Mouse (Mus musculus): ENCODE measurements around the gene Slc25a3. TPM values are rescaled to one million over a fixed set of nuclear protein-coding genes. Genes with fewer than 3 reads are reported as not detected.

The Slc25a3 gene
- total and polyA plus RNA-seq, 3 experiments: 368 to 868 (median 497) TPM

DNA sequence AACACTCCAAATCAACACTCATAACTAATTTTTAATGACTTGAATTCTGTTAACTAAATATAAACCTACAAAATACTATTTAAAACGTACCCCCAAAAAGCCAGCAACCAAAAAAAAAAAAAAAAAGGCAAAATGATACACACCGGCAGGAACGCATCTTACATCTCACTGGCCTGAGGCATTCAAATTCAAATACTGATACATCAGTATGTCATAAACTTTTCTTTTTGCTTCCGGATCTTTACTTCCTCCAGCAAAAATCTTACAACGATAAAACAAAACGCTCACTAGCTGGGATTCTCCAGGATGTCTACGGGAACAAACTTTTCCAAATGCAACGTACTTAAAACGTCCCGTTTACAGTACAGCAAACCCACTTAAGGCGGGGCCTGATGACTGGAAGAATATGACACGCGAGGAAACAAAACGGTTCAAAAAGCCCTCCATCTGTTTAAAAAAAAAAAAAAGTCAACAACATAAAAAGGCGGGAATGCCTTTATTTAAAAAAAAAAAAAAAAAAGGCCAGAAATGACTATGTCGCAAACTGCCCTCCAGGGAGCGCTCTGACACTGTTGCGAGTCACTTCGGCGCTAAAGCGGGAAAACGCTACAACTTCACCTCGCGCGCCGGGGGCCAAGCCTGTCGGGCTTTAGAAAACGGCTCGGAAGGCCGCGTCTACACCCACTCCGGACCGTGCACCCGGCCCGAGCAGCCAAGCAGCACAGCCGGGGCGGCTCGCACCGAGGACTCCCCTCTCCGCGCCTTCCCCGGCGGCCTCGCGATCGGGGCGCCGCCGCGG lies 46.5 kb upstream of the Slc25a3 start (continued):
- TF ChIP-seq TAL1 (IDR thresholded peaks at IDR 0.05; ENCODE audit: low read length) (no peak), GABPA (IDR thresholded peaks at IDR 0.05; ENCODE audit: low read depth, low read length) (no peak), USF2 (IDR thresholded peaks at IDR 0.05; ENCODE audit: borderline replicate concordance in 1 of 2, insufficient read depth in 1 of 2, low read depth in 1 of 2, low read length in 2 of 2) (no peak)

DNA sequence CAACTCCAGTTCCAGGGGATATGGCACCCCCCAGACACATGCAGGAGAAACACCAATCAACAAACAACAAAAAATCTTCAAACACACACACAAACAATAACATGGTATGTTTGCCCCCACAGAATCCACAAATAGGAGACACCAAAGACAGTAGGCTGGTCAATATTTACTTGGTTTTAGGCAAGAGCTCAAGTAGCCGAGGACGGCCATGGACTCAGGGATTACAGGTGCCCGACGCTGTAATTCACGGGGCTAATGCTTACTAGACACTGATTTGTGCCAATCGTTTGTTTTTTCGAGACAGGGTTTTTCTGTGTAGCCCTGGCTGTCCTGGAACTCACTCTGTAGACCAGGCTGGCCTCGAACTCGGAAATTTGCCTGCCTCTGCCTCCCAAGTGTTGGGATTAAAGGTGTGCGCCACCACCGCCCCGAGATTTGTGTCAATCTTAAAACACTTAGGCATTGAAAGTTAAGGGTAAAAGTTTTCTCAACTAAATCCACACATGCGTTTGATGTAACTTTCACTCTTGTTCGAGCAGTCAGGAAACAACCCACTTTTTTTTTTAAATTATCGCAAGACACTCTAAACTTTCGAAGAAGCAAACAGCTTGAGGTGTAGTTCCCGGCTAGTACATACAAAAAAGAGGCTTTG lies 45.7 kb upstream of the Slc25a3 start:
- H3K9me3 ChIP-seq (replicated peaks; ENCODE audit: insufficient read depth, low read length): no peaks in the 10 kb centered on the region

DNA sequence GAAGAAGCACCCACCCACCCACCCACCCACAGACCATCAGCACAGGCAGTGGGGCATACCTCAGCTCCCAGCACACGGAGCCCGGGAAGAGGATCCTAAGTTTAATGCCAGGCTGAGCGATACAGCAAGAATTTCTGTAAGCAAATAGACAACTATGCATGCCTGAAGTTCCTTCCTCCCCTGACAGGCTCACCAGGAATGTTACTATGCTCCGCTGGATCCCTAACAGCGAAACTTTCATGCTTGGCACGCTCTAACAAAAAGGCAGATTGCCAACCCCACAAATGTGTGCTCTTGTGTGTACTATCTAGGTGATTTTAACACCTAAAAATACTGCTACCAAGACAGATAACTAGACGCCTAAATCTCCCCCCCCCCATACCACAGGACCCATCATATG lies 43.5 kb upstream of the Slc25a3 start:
- Histone ChIP-seq H3K4me3 (ENCODE audit: control insufficient read depth in 1 of 2, insufficient read depth in 1 of 2, low read depth in 2 of 2, low read length in 2 of 2) (peak overlapping the region in 1 of 2 experiments; percentile 32; a peak in 3 of 4 replicates), H3K36me3 (ENCODE audit: control insufficient read depth in 1 of 2, insufficient read depth in 2 of 2, low read length in 2 of 2) (peaks cover 31 to 62% of the 10 kb centered on the region in 2 experiments), H3K9ac (ENCODE audit: control insufficient read depth, low read depth, low read length, poor library complexity, severe bottlenecking) (peak overlapping the region; percentile 57), H3K27me3 (ENCODE audit: control insufficient read depth in 1 of 2, insufficient read depth in 2 of 2, low read length in 2 of 2) (no peaks in the 10 kb centered on the region), H3K79me2 (ENCODE audit: control insufficient read depth, insufficient read depth, low read length, poor library complexity) (peaks cover 68% of the 10 kb centered on the region), H3K9me3 (replicated peaks; ENCODE audit: insufficient read depth, low read length) (no peaks in the 10 kb centered on the region), H3K27ac (ENCODE audit: control insufficient read depth, low read depth, low read length) (peak overlapping the region; percentile 27; the same call in 1 of the 2 replicates), H3K4me1 (ENCODE audit: control insufficient read depth in 1 of 2, insufficient read depth in 2 of 2, low read length in 2 of 2) (peaks cover 38 to 41% of the 10 kb centered on the region in 2 experiments)
- TF ChIP-seq CTCF (IDR thresholded peaks at IDR 0.05 in 2 of 3, conservative IDR thresholded peaks at IDR 0.05 in 1 of 3; ENCODE audit: control insufficient read depth in 1 of 3, insufficient read depth in 1 of 3, low read depth in 2 of 3, low read length in 3 of 3, poor library complexity in 1 of 3, severe bottlenecking in 1 of 3) (no peak), UBTF (IDR thresholded peaks at IDR 0.05; ENCODE audit: borderline replicate concordance, insufficient read depth, low read depth, low read length) (no peak), ZMIZ1 (IDR thresholded peaks at IDR 0.05; ENCODE audit: low read depth, low read length) (no peak), MXI1 (IDR thresholded peaks at IDR 0.05; ENCODE audit: low read depth, low read length) (no peak; the same call in 1 of the 2 replicates), SIN3A (IDR thresholded peaks at IDR 0.05; ENCODE audit: low read length) (no peak), MYB (IDR thresholded peaks at IDR 0.05; ENCODE audit: low read depth, low read length) (no peak), KAT2A (conservative IDR thresholded peaks at IDR 0.05; ENCODE audit: low read depth, low read length) (no peak), ELF1 (IDR thresholded peaks at IDR 0.05; ENCODE audit: low read depth, low read length) (no peak), ETS1 (IDR thresholded peaks at IDR 0.05; ENCODE audit: low read depth, low read length) (no peak), NRF1 (IDR thresholded peaks at IDR 0.05; ENCODE audit: insufficient read depth, low read depth, low read length, poor library complexity, severe bottlenecking) (no peak), GABPA (IDR thresholded peaks at IDR 0.05; ENCODE audit: low read depth, low read length) (no peak), JUND (IDR thresholded peaks at IDR 0.05; ENCODE audit: low read depth, low read length) (no peak), MAFK (IDR thresholded peaks at IDR 0.05; ENCODE audit: borderline replicate concordance, low read depth, low read length) (no peak), ZNF384 (IDR thresholded peaks at IDR 0.05; ENCODE audit: low read depth, low read length) (no peak), HCFC1 (IDR thresholded peaks at IDR 0.05; ENCODE audit: low read depth, low read length) (no peak), MEF2A (IDR thresholded peaks at IDR 0.05; ENCODE audit: extremely low read depth, insufficient replicate concordance, low read depth, low read length, poor library complexity, severe bottlenecking) (no peak), RAD21 (IDR thresholded peaks at IDR 0.05; ENCODE audit: low read depth, low read length) (no peak)
- no peak for DNase-seq (ENCODE audit: low read depth, low spot score)

More for the DNA sequence above, 45.7 kb upstream of the Slc25a3 start:
- H3K27me3 ChIP-seq (ENCODE audit: control insufficient read depth in 1 of 2, insufficient read depth in 2 of 2, low read length in 2 of 2): no peaks in the 10 kb centered on the region
- TF ChIP-seq RCOR1 (IDR thresholded peaks at IDR 0.05; ENCODE audit: low read depth, low read length): no peak
- no peak for TF ChIP-seq CTCF (IDR thresholded peaks at IDR 0.05 in 2 of 3, conservative IDR thresholded peaks at IDR 0.05 in 1 of 3; ENCODE audit: control insufficient read depth in 1 of 3, insufficient read depth in 1 of 3, low read depth in 2 of 3, low read length in 3 of 3, poor library complexity in 1 of 3, severe bottlenecking in 1 of 3)
- TF ChIP-seq ELF1 (IDR thresholded peaks at IDR 0.05; ENCODE audit: low read depth, low read length): no peak
- TF ChIP-seq TBP (IDR thresholded peaks at IDR 0.05; ENCODE audit: low read depth, low read length): peak; percentile 77
- TF ChIP-seq MXI1 (IDR thresholded peaks at IDR 0.05; ENCODE audit: low read depth, low read length): peak; percentile 14; the same call in 1 of the 2 replicates
- TF ChIP-seq ZKSCAN1 (IDR thresholded peaks at IDR 0.05; ENCODE audit: low read depth, low read length): no peak
- TF ChIP-seq E2F4 (IDR thresholded peaks at IDR 0.05; ENCODE audit: borderline replicate concordance, low read depth, low read length): no peak
- no peak for TF ChIP-seq SIN3A (IDR thresholded peaks at IDR 0.05; ENCODE audit: low read length)
- TF ChIP-seq GABPA (IDR thresholded peaks at IDR 0.05; ENCODE audit: low read depth, low read length): no peak
- DNase-seq (ENCODE audit: low read depth, low spot score): peak; percentile 49
- H3K9ac ChIP-seq (ENCODE audit: control insufficient read depth, low read depth, low read length, poor library complexity, severe bottlenecking): peak overlapping the region; percentile 98
- peak overlapping the region; percentile 66 to 78 for H3K4me3 ChIP-seq (ENCODE audit: control insufficient read depth in 1 of 2, insufficient read depth in 1 of 2, low read depth in 2 of 2, low read length in 2 of 2)
- H3K27ac ChIP-seq (ENCODE audit: control insufficient read depth, low read depth, low read length): peak overlapping the region; percentile 84
- H3K79me2 ChIP-seq (ENCODE audit: control insufficient read depth, insufficient read depth, low read length, poor library complexity): peaks cover 62% of the 10 kb centered on the region
- H3K36me3 ChIP-seq (ENCODE audit: control insufficient read depth in 1 of 2, insufficient read depth in 2 of 2, low read length in 2 of 2): peaks cover 13 to 44% of the 10 kb centered on the region in 2 experiments
- peaks cover 21% of the 10 kb centered on the region in 2 experiments for H3K4me1 ChIP-seq (ENCODE audit: control insufficient read depth in 1 of 2, insufficient read depth in 2 of 2, low read length in 2 of 2)

Measured in MEL (cell line).